Mouse (Mus musculus): ENCODE measurements around the gene Hyal2. TPM values are rescaled to one million over a fixed set of nuclear protein-coding genes. Genes with fewer than 3 reads are reported as not detected.

Hyal2 gene
- total and polyA plus RNA-seq, 3 experiments = 40.2 to 43.6 (median 40.8) TPM

- intact Hi-C loops (cut with DNase I) = loop anchor here (1.0 to 10.0 kb wide), 2 partner anchors 9 to 858 kb away; partner anchors contain the start of genes Tex264 and Tmem115
- WGBS = 35% methylated on average over 8 of the region's 8 CpGs
- Histone ChIP-seq H3K9ac (ENCODE audit: low read depth, low read length) (no peak overlapping the region; the same call in 1 of the 2 replicates), H3K4me1 (ENCODE audit: control insufficient read depth, insufficient read depth, low read length) (peaks cover 5% of the 10 kb centered on the region; the same call in 1 of the 2 replicates), H3K27me3 (ENCODE audit: control insufficient read depth, insufficient read depth, low read length) (no peaks in the 10 kb centered on the region), H3K79me2 (replicated peaks; ENCODE audit: control insufficient read depth, insufficient read depth, low read length) (no peaks in the 10 kb centered on the region), H3K4me3 (peak overlapping the region; percentile 75), H3K36me3 (ENCODE audit: control insufficient read depth, insufficient read depth, low read length) (no peaks in the 10 kb centered on the region), H3K27ac (no peak overlapping the region; the same call in 1 of the 2 replicates)
- TF ChIP-seq POLR2A (IDR thresholded peaks at IDR 0.05; ENCODE audit: insufficient read depth, low read depth, low read length) = no peak
- no peak for DNase-seq
These were observed 25.0 kb upstream of the Hyal2 start for GRCm38 (mm10) chr9:107542721-107543120.

GRCm38 (mm10) chr9:107543299-107543698, 24.4 kb upstream of the Hyal2 start:
- intact Hi-C loops (cut with DNase I) = loop anchor here (10.0 kb wide), 1 partner anchor 858 kb away; the partner anchor contains the start of gene Tex264
- Histone ChIP-seq H3K9ac (ENCODE audit: low read depth, low read length) (no peak overlapping the region), H3K4me3 (no peak overlapping the region), H3K27me3 (ENCODE audit: control insufficient read depth, insufficient read depth, low read length) (no peaks in the 10 kb centered on the region), H3K27ac (no peak overlapping the region), H3K79me2 (replicated peaks; ENCODE audit: control insufficient read depth, insufficient read depth, low read length) (no peaks in the 10 kb centered on the region), H3K4me1 (ENCODE audit: control insufficient read depth, insufficient read depth, low read length) (peaks cover 5% of the 10 kb centered on the region; the same call in 1 of the 2 replicates), H3K36me3 (ENCODE audit: control insufficient read depth, insufficient read depth, low read length) (no peaks in the 10 kb centered on the region)
- 85% methylated on average over 11 of the region's 11 CpGs for whole genome bisulfite sequencing
- no peak for DNase-seq
- TF ChIP-seq CTCF (IDR thresholded peaks at IDR 0.05) (no peak), EP300 (IDR thresholded peaks at IDR 0.05; ENCODE audit: insufficient read depth, low read depth, low read length) (no peak), POLR2A (IDR thresholded peaks at IDR 0.05; ENCODE audit: insufficient read depth, low read depth, low read length) (no peak)

GRCm38 (mm10) chr9:107544196-107544700, 23.5 kb upstream of the Hyal2 start:
- Histone ChIP-seq H3K36me3 (ENCODE audit: control insufficient read depth, insufficient read depth, low read length) (no peaks in the 10 kb centered on the region), H3K79me2 (replicated peaks; ENCODE audit: control insufficient read depth, insufficient read depth, low read length) (no peaks in the 10 kb centered on the region), H3K4me3 (no peak overlapping the region), H3K4me1 (ENCODE audit: control insufficient read depth, insufficient read depth, low read length) (peaks cover 5% of the 10 kb centered on the region; the same call in 1 of the 2 replicates), H3K27ac (no peak overlapping the region), H3K27me3 (ENCODE audit: control insufficient read depth, insufficient read depth, low read length) (no peaks in the 10 kb centered on the region), H3K9ac (ENCODE audit: low read depth, low read length) (no peak overlapping the region)
- TF ChIP-seq CTCF (IDR thresholded peaks at IDR 0.05) (no peak), POLR2A (IDR thresholded peaks at IDR 0.05; ENCODE audit: insufficient read depth, low read depth, low read length) (no peak), EP300 (IDR thresholded peaks at IDR 0.05; ENCODE audit: insufficient read depth, low read depth, low read length) (no peak)
- DNase-seq = no peak
- intact Hi-C loops (cut with DNase I) = loop anchor here (10.0 kb wide), 1 partner anchor 859 kb away; the partner anchor contains the start of gene Tex264
- WGBS = 96% methylated on average over 17 of the region's 17 CpGs

GRCm38 (mm10) chr9:107544729-107545128, 23.0 kb upstream of the Hyal2 start:
- TF ChIP-seq CTCF (IDR thresholded peaks at IDR 0.05) = no peak
- TF ChIP-seq EP300 (IDR thresholded peaks at IDR 0.05; ENCODE audit: insufficient read depth, low read depth, low read length) = no peak
- no peak for TF ChIP-seq POLR2A (IDR thresholded peaks at IDR 0.05; ENCODE audit: insufficient read depth, low read depth, low read length)
- peak in 1 of 2 experiments; percentile 9 for DNase-seq
- Histone ChIP-seq H3K36me3 (ENCODE audit: control insufficient read depth, insufficient read depth, low read length) (no peaks in the 10 kb centered on the region), H3K4me3 (no peak overlapping the region), H3K4me1 (ENCODE audit: control insufficient read depth, insufficient read depth, low read length) (peaks cover 5% of the 10 kb centered on the region; the same call in 1 of the 2 replicates), H3K79me2 (replicated peaks; ENCODE audit: control insufficient read depth, insufficient read depth, low read length) (no peaks in the 10 kb centered on the region), H3K27ac (no peak overlapping the region), H3K9ac (ENCODE audit: low read depth, low read length) (no peak overlapping the region), H3K27me3 (ENCODE audit: control insufficient read depth, insufficient read depth, low read length) (no peaks in the 10 kb centered on the region)
- intact Hi-C loops (cut with DNase I) = loop anchor here (10.0 kb wide), 1 partner anchor 860 kb away; the partner anchor contains the start of gene Tex264
- 91% methylated on average over 12 of the region's 12 CpGs for WGBS

- no peak overlapping the region for H3K27ac ChIP-seq
- TF ChIP-seq EP300 (IDR thresholded peaks at IDR 0.05; ENCODE audit: insufficient read depth, low read depth, low read length) (no peak), POLR2A (IDR thresholded peaks at IDR 0.05; ENCODE audit: insufficient read depth, low read depth, low read length) (no peak), CTCF (IDR thresholded peaks at IDR 0.05) (no peak)
- no peak overlapping the region for H3K4me3 ChIP-seq
- intact Hi-C loops (cut with DNase I) = loop anchor here (10.0 kb wide), 1 partner anchor 860 kb away; the partner anchor contains the start of gene Tex264
- H3K4me1 ChIP-seq (ENCODE audit: control insufficient read depth, insufficient read depth, low read length) = peaks cover 5% of the 10 kb centered on the region; the same call in 1 of the 2 replicates
- WGBS = 83% methylated on average over 10 of the region's 10 CpGs
- H3K36me3 ChIP-seq (ENCODE audit: control insufficient read depth, insufficient read depth, low read length) = no peaks in the 10 kb centered on the region
- H3K79me2 ChIP-seq (replicated peaks; ENCODE audit: control insufficient read depth, insufficient read depth, low read length) = no peaks in the 10 kb centered on the region
- H3K27me3 ChIP-seq (ENCODE audit: control insufficient read depth, insufficient read depth, low read length) = no peaks in the 10 kb centered on the region
- peak in 1 of 2 experiments; percentile 6 for DNase-seq
- H3K9ac ChIP-seq (ENCODE audit: low read depth, low read length) = no peak overlapping the region
These were observed 22.5 kb upstream of the Hyal2 start for GRCm38 (mm10) chr9:107545199-107545598.

GRCm38 (mm10) chr9:107545602-107546001, 22.1 kb upstream of the Hyal2 start:
- Histone ChIP-seq H3K27me3 (ENCODE audit: control insufficient read depth, insufficient read depth, low read length) (no peaks in the 10 kb centered on the region), H3K79me2 (replicated peaks; ENCODE audit: control insufficient read depth, insufficient read depth, low read length) (no peaks in the 10 kb centered on the region), H3K36me3 (ENCODE audit: control insufficient read depth, insufficient read depth, low read length) (no peaks in the 10 kb centered on the region), H3K4me1 (ENCODE audit: control insufficient read depth, insufficient read depth, low read length) (peaks cover 5% of the 10 kb centered on the region; the same call in 1 of the 2 replicates), H3K4me3 (no peak overlapping the region), H3K27ac (no peak overlapping the region), H3K9ac (ENCODE audit: low read depth, low read length) (no peak overlapping the region)
- intact Hi-C loops (cut with DNase I) = loop anchor here (10.0 kb wide), 1 partner anchor 861 kb away; the partner anchor contains the start of gene Tex264
- TF ChIP-seq EP300 (IDR thresholded peaks at IDR 0.05; ENCODE audit: insufficient read depth, low read depth, low read length) (no peak), CTCF (IDR thresholded peaks at IDR 0.05) (peak; percentile 100), POLR2A (IDR thresholded peaks at IDR 0.05; ENCODE audit: insufficient read depth, low read depth, low read length) (no peak)
- peak; percentile 65 to 77 for DNase-seq
- WGBS = 15% methylated on average over 3 of the region's 3 CpGs
